Mouse (Mus musculus) spleen, postnatal 4 days (tissue): Measurements from ENCODE around the gene Syk.

Experiments used
- DNase-seq, 2 experiments: peaks; one replicate each; pipeline ENCODE4 v3.0.0; 2022; ENCODE audit warnings: low spot score in 2 of 2

Syk gene

GRCm38 (mm10) chr13:52566777-52567176 is 16.2 kb upstream of the Syk start:
- DNase-seq, result peak; percentile 45 to 73

- DNase-seq, result no peak
Observed at GRCm38 (mm10) chr13:52569194-52569769, 13.7 kb upstream of the Syk start.

GRCm38 (mm10) chr13:52570276-52570675 is 12.7 kb upstream of the Syk start:
- DNase-seq, result no peak

GRCm38 (mm10) chr13:52571591-52572384 is 11.2 kb upstream of the Syk start:
- DNase-seq, result no peak

GRCm38 (mm10) chr13:52572451-52573446 is 10.2 kb upstream of the Syk start:
- peak in 1 of 2 experiments; percentile 60 for DNase-seq

- DNase-seq, result no peak
Observed at GRCm38 (mm10) chr13:52574311-52574710, 8.7 kb upstream of the Syk start.

GRCm38 (mm10) chr13:52575483-52575882 is 7.5 kb upstream of the Syk start:
- no peak for DNase-seq

- no peak for DNase-seq
Observed at GRCm38 (mm10) chr13:52576021-52576614, 6.9 kb upstream of the Syk start.

GRCm38 (mm10) chr13:52576841-52577240 is 6.1 kb upstream of the Syk start:
- DNase-seq, result no peak

- no peak for DNase-seq
Observed at GRCm38 (mm10) chr13:52577326-52577920, 5.5 kb upstream of the Syk start.

- DNase-seq, result no peak
Observed at GRCm38 (mm10) chr13:52577939-52578338, 5.0 kb upstream of the Syk start.

GRCm38 (mm10) chr13:52578776-52579175 is 4.2 kb upstream of the Syk start:
- DNase-seq, result no peak

GRCm38 (mm10) chr13:52582506-52582877 is 481 bp upstream of the Syk start:
- peak; percentile 55 to 76 for DNase-seq

GRCm38 (mm10) chr13:52583943-52584562 is 1.1 kb downstream of the Syk start:
- DNase-seq, result peak in 1 of 2 experiments; percentile 56

- DNase-seq, result peak; percentile 39 to 71
Observed at GRCm38 (mm10) chr13:52584654-52585455, 1.9 kb downstream of the Syk start.

GRCm38 (mm10) chr13:52587761-52588160 is 4.8 kb downstream of the Syk start:
- no peak for DNase-seq

- DNase-seq, result no peak
Observed at GRCm38 (mm10) chr13:52589043-52589442, 6.1 kb downstream of the Syk start.

GRCm38 (mm10) chr13:52591831-52592230 is 8.9 kb downstream of the Syk start:
- DNase-seq, result no peak

GRCm38 (mm10) chr13:52596692-52597091 is 13.7 kb downstream of the Syk start:
- no peak for DNase-seq

GRCm38 (mm10) chr13:52597092-52597678 is 14.2 kb downstream of the Syk start:
- no peak for DNase-seq
